Mouse (Mus musculus) gastrocnemius, adult 2 months (tissue): Measurements from ENCODE around the gene Grsf1. TPM values are rescaled to one million over a fixed set of nuclear protein-coding genes. Genes with fewer than 3 reads are reported as not detected.
A peak's percentile ranks its signal among the peaks of the same experiment; 100 is the strongest.

Source experiments
- DNase-seq: peaks from one replicate; pipeline ENCODE4 v3.0.0; 2022
- H3K27ac ChIP-seq: fragments of 200-600 bp; 2 replicates; pipeline ENCODE4 v1.8.1; 2022; ENCODE audit warnings: mild to moderate bottlenecking
- H3K4me3 ChIP-seq: fragments of 200-600 bp; 2 replicates; pipeline ENCODE4 v1.8.1; 2022; ENCODE audit warnings: mild to moderate bottlenecking, moderate library complexity
- CTCF ChIP-seq: fragments of 200-600 bp; IDR thresholded peaks from 2 replicates; pipeline ENCODE4 v1.8.1; 2022; ENCODE audit warnings: antibody characterized with exemption, mild to moderate bottlenecking, moderate library complexity
- intact Hi-C: fragments of 180-260 bp; cut with DNase I; formaldehyde crosslinking; loops from one replicate; pipeline ENCODE4 v1.15.1; 2025
- total RNA-seq, 2 experiments: library from RNA; stranded (reverse); gene quantifications; 2 replicates each; pipeline ENCODE4 v1.2.3; 2021

Grsf1 gene
- total RNA-seq, 2 experiments from 2014 or later, result 125 to 167 TPM

GRCm38 (mm10) chr5:88644901-88645300 lies 31.1 kb downstream of the Grsf1 start:
- DNase-seq, result no peak
- TF ChIP-seq CTCF, result no peak
- Histone ChIP-seq H3K27ac (no peak overlapping the region), H3K4me3 (no peak overlapping the region)
- intact Hi-C loops, result no loop called here

GRCm38 (mm10) chr5:88643491-88643890 lies 32.5 kb downstream of the Grsf1 start:
- Histone ChIP-seq H3K27ac (no peak overlapping the region), H3K4me3 (no peak overlapping the region)
- DNase-seq, result peak; percentile 74
- TF ChIP-seq CTCF, result no peak
- intact Hi-C loops, result no loop called here

- Histone ChIP-seq H3K4me3 (no peak overlapping the region), H3K27ac (no peak overlapping the region)
- TF ChIP-seq CTCF, result no peak
- no peak for DNase-seq
- intact Hi-C loops, result no loop called here
These were observed 33.2 kb downstream of the Grsf1 start for GRCm38 (mm10) chr5:88642786-88643185.

GRCm38 (mm10) chr5:88634076-88634475 lies 41.9 kb downstream of the Grsf1 start:
- H3K27ac ChIP-seq, result no peak overlapping the region
- no peak overlapping the region for H3K4me3 ChIP-seq
- intact Hi-C loops, result no loop called here
- DNase-seq, result no peak
- no peak for TF ChIP-seq CTCF

DNA sequence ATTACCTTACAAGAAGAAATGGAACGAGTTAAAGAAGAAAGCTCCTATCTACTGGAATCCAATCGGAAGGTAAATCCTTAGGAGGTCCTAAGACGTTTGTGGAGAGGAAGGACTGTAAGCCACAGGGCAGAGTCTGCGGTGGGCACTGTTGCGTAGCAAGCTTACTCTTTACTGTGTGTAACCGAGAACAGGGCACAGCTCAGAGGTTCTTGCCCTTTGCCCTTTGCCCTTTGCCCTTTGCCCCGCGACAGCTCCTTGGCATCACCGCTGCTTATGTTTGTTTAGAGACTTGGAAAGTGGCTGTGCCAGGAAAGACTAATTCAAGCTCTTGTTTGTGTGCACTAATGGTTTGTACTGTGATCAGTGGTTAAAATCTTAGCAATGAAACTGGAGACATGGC lies 43.5 kb downstream of the Grsf1 start:
- no peak overlapping the region for H3K4me3 ChIP-seq
- no peak for DNase-seq
- no peak overlapping the region for H3K27ac ChIP-seq
- intact Hi-C loops, result no loop called here
- no peak for TF ChIP-seq CTCF

- Histone ChIP-seq H3K4me3 (no peak overlapping the region), H3K27ac (no peak overlapping the region)
- intact Hi-C loops, result no loop called here
- TF ChIP-seq CTCF, result no peak
- DNase-seq, result no peak
These were observed 44.4 kb downstream of the Grsf1 start for GRCm38 (mm10) chr5:88631545-88631944.

DNA sequence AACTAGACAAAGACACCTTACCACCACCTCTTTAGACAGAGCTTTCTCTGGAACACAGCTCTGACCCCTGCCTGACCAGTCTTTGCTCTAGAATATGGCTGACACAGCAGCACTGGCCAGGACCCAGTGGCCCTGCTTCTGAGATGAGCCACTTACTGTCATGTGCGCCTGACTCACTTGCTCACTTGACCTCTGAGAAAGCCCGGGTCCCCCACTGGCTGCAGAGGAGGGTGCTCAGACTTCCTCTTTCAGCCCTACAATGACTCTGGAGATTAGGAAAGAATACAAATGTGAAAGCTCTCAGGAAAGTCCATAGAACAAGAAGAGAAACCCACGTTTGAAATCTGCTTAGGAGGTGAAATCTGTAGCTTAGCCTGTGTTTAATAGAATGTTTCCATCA lies 45.1 kb downstream of the Grsf1 start:
- DNase-seq, result peak; percentile 46
- Histone ChIP-seq H3K27ac (no peak overlapping the region), H3K4me3 (no peak overlapping the region)
- no peak for TF ChIP-seq CTCF
- intact Hi-C loops, result no loop called here

- intact Hi-C loops, result no loop called here
- Histone ChIP-seq H3K4me3 (no peak overlapping the region), H3K27ac (no peak overlapping the region)
- TF ChIP-seq CTCF, result no peak
- DNase-seq, result no peak
These were observed 46.0 kb downstream of the Grsf1 start for GRCm38 (mm10) chr5:88629987-88630386.

DNA sequence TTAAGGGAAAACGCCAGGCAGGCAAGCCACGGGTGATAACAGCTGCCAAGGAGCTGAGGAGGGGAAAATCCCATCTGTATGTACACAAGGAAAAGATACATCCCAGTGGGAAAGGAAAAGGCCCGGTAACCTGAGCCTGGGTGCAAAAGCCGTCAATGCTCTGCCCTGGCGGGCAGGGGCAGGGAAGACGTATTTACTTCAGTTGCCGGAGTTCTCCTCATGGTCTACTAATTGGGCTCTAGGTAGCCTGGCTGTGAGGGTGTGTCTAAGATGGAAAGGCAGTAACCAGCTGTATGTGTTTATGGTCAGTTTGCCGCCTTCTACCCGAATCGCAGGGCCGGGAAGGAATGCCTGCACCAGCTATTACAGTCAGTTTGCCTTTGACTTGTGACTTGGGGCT lies 46.8 kb downstream of the Grsf1 start:
- intact Hi-C loops, result no loop called here
- TF ChIP-seq CTCF, result no peak
- H3K4me3 ChIP-seq, result no peak overlapping the region

DNA sequence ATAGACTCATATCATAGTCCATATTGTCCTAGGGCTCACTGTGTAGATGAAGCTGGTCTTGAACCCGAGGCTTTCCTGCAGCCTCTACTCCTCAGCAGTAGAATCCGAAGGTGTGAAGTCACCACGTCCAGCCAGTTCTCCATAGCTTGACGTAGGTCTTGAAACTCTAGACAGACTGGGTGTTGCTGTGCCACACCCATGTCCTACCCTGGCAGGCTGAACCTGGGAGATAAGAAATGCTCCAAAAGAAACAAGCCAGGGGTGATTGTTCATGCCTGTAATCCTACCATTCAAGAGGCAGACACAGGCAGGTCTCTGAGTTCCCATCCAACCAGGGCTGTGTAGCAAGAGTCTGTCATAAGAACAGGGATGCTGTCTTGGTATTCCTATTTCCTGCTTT lies 48.4 kb downstream of the Grsf1 start:
- no peak for DNase-seq
- intact Hi-C loops, result no loop called here
- Histone ChIP-seq H3K27ac (no peak overlapping the region), H3K4me3 (no peak overlapping the region)
- no peak for TF ChIP-seq CTCF

More for the DNA sequence above, 46.8 kb downstream of the Grsf1 start:
- DNase-seq, result no peak
- H3K27ac ChIP-seq, result no peak overlapping the region

DNA sequence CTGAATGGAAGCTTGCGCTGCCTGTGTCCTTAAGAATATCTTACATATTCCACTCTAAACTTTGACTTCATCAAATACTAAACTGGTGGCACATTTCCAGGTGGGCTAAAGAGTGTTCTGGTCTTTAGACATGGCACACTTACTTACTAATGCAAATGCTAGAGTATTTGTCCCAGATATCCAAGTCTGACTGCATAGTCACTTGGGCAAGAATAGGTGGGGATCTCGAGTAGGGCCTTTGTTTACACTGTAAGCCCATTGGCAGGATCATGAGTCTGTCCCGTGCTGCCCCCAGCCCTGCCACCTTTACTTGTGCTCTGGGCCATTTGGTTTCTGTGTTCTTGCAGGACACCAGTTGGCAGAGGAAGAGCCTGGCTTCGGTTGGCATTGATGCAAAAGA lies 59.0 kb downstream of the Grsf1 start:
- no peak for DNase-seq

GRCm38 (mm10) chr5:88614129-88614528 lies 61.8 kb downstream of the Grsf1 start:
- Histone ChIP-seq H3K27ac (no peak overlapping the region), H3K4me3 (no peak overlapping the region)
- intact Hi-C loops, result no loop called here
- TF ChIP-seq CTCF, result no peak
- no peak for DNase-seq

More for the DNA sequence above, 59.0 kb downstream of the Grsf1 start:
- no peak overlapping the region for H3K27ac ChIP-seq
- H3K4me3 ChIP-seq, result no peak overlapping the region
- TF ChIP-seq CTCF, result no peak
- intact Hi-C loops, result no loop called here

Other genes starting within 250 kb of the Grsf1 start
- not detected for gene Ambn, start 220.2 kb downstream of the Grsf1 start, total RNA-seq
- not detected for gene Enam, start 188.2 kb downstream of the Grsf1 start, total RNA-seq
- gene Jchain, start 148.3 kb downstream of the Grsf1 start, total RNA-seq, result under 1 TPM in 1 of 2 experiments, not detected in 1; 0.22 TPM
- 10 to 100 TPM; 23.6 to 25.7 TPM for gene Utp3, start 121.7 kb downstream of the Grsf1 start, total RNA-seq
- 1 to 10 TPM; 6.3 to 7.4 TPM for gene Rufy3, start 111.1 kb downstream of the Grsf1 start, total RNA-seq
- gene Mob1b, start 44.7 kb upstream of the Grsf1 start, total RNA-seq, result 10 to 100 TPM; 18.8 to 23.3 TPM
- 1 to 10 TPM; 1.0 to 1.4 TPM for gene Dck, start 88.8 kb upstream of the Grsf1 start, total RNA-seq
- gene Slc4a4, start 210.6 kb upstream of the Grsf1 start, total RNA-seq, result 10 to 100 TPM; 14.0 to 19.8 TPM